Mouse (Mus musculus): Measurements from ENCODE around the gene Gimap9.

- TF ChIP-seq CTCF (IDR thresholded peaks at IDR 0.05; ENCODE audit: borderline replicate concordance, extremely low read depth, insufficient read depth, insufficient read length): no peak
- TF ChIP-seq POLR2A (IDR thresholded peaks at IDR 0.05; ENCODE audit: borderline replicate concordance, extremely low read depth, insufficient read depth, insufficient read length, poor library complexity, severe bottlenecking): no peak
These were observed 25.9 kb upstream of the Gimap9 start for GRCm38 (mm10) chr6:48650041-48650440.

Measured in brain, embryonic 14.5 days (tissue).